Comparison of ENCODE assay signal across 14 mouse cellular contexts in genomic region chr14:59801961-59802599, GRCm38 (mm10).
A peak's percentile ranks its signal among the peaks of the same experiment; 100 is the strongest.
DNase-seq lines count a peak whose midpoint lies in the region; ATAC-seq and TF ChIP-seq lines count a peak whose summit lies in the region.
"Had no signal": no experiment of that assay in that cellular context is flagged by ENCODE, and none has a peak within 500 bp of the region (broad histone marks: within the 10 kb centered on the region; RNA-seq: fewer than 3 reads in every experiment).

No protein-coding gene starts in this region.

- H3K4me3 ChIP-seq in lung, postnatal 0 days (ENCODE audit: low read depth, low read length) = no peak overlapping the region
- H3K4me3 ChIP-seq in limb, embryonic 12.5 days (replicated peaks) = no peak overlapping the region
- H3K4me3 ChIP-seq in midbrain, embryonic 16.5 days (ENCODE audit: low read depth, low read length) = no peak overlapping the region
- H3K4me3 ChIP-seq in thymus, adult 2 months (ENCODE audit: control insufficient read depth, insufficient read depth, low read length) = no peak overlapping the region
- H3K4me3 ChIP-seq in midbrain, postnatal 0 days (ENCODE audit: low read depth, low read length) = no peak overlapping the region
- H3K4me3 ChIP-seq: embryonic facial prominence, embryonic 13.5 days; forebrain, embryonic 15.5 days; midbrain, embryonic 13.5 days had no signal

- H3K27me3 ChIP-seq in lung, postnatal 0 days (replicated peaks; ENCODE audit: insufficient read depth, low read length) = no peaks in the 10 kb centered on the region
- no peaks in the 10 kb centered on the region for H3K27me3 ChIP-seq in limb, embryonic 12.5 days
- H3K27me3 ChIP-seq in midbrain, embryonic 16.5 days (ENCODE audit: control insufficient read depth, insufficient read depth, low read depth, low read length) = no peaks in the 10 kb centered on the region
- H3K27me3 ChIP-seq in thymus, adult 2 months (ENCODE audit: control insufficient read depth, insufficient read depth, low read length) = no peaks in the 10 kb centered on the region
- no peaks in the 10 kb centered on the region for H3K27me3 ChIP-seq in midbrain, postnatal 0 days (ENCODE audit: insufficient read depth, low read length)
- H3K27me3 ChIP-seq: embryonic facial prominence, embryonic 13.5 days; forebrain, embryonic 15.5 days; midbrain, embryonic 13.5 days had no signal

- H3K4me1 ChIP-seq in lung, postnatal 0 days (ENCODE audit: insufficient read depth, low read depth, low read length) = no peaks in the 10 kb centered on the region
- peaks cover 27% of the 10 kb centered on the region for H3K4me1 ChIP-seq in limb, embryonic 12.5 days (replicated peaks)
- H3K4me1 ChIP-seq in midbrain, embryonic 16.5 days (ENCODE audit: control insufficient read depth, insufficient read depth, low read length) = no peaks in the 10 kb centered on the region
- no peaks in the 10 kb centered on the region for H3K4me1 ChIP-seq in thymus, adult 2 months (replicated peaks; ENCODE audit: control insufficient read depth, insufficient read depth, low read length)
- H3K4me1 ChIP-seq in midbrain, postnatal 0 days (ENCODE audit: insufficient read depth, low read length) = no peaks in the 10 kb centered on the region
- H3K4me1 ChIP-seq: midbrain, embryonic 13.5 days had no signal

- H3K36me3 ChIP-seq in lung, postnatal 0 days (ENCODE audit: insufficient read depth, low read length) = no peaks in the 10 kb centered on the region
- no peaks in the 10 kb centered on the region for H3K36me3 ChIP-seq in limb, embryonic 12.5 days
- H3K36me3 ChIP-seq in midbrain, embryonic 16.5 days (ENCODE audit: control insufficient read depth, insufficient read depth, low read length) = no peaks in the 10 kb centered on the region
- no peaks in the 10 kb centered on the region for H3K36me3 ChIP-seq in thymus, adult 2 months (ENCODE audit: control insufficient read depth, insufficient read depth, low read length)
- no peaks in the 10 kb centered on the region for H3K36me3 ChIP-seq in midbrain, postnatal 0 days (ENCODE audit: insufficient read depth, low read length)
- H3K36me3 ChIP-seq: embryonic facial prominence, embryonic 13.5 days; forebrain, embryonic 15.5 days; midbrain, embryonic 13.5 days had no signal

- ATAC-seq in lung, postnatal 0 days = peak; percentile 62; the same call in 1 of the 2 replicates
- ATAC-seq in limb, embryonic 12.5 days (ENCODE audit: insufficient number of reproducible peaks, insufficient read depth, low FRiP score, low TSS enrichment, low read depth) = no peak
- no peak for ATAC-seq in midbrain, embryonic 16.5 days
- no peak for ATAC-seq in midbrain, postnatal 0 days (ENCODE audit: low FRiP score)
- ATAC-seq: forebrain, embryonic 15.5 days; midbrain, embryonic 13.5 days had no signal

- peak; percentile 10; the same call in 1 of the 2 replicates for TF ChIP-seq EP300 in lung, postnatal 0 days (IDR thresholded peaks at IDR 0.05)

- TF ChIP-seq CTCF in lung, postnatal 0 days (IDR thresholded peaks at IDR 0.05) = no peak
- no peak for TF ChIP-seq CTCF in thymus, adult 2 months (IDR thresholded peaks at IDR 0.05; ENCODE audit: borderline replicate concordance, control insufficient read depth, extremely low read depth, insufficient read depth, low read length, poor library complexity)
- no peak for TF ChIP-seq CTCF in midbrain, postnatal 0 days (IDR thresholded peaks at IDR 0.05)

- no peak for TF ChIP-seq POLR2A in thymus, adult 2 months (IDR thresholded peaks at IDR 0.05; ENCODE audit: control insufficient read depth, extremely low read depth, insufficient read depth, low read length, poor library complexity)

- 19% methylated on average over 8 of the region's 8 CpGs for WGBS in lung, postnatal 0 days
- WGBS in limb, embryonic 12.5 days = 43% methylated on average over 8 of the region's 8 CpGs
- whole genome bisulfite sequencing in midbrain, embryonic 16.5 days = 64% methylated on average over 8 of the region's 8 CpGs
- 97% methylated on average over 8 of the region's 8 CpGs for WGBS in thymus, adult 2 months
- 67% methylated on average over 8 of the region's 8 CpGs for WGBS in midbrain, postnatal 0 days

- no peak overlapping the region for H3K9ac ChIP-seq in lung, postnatal 0 days (replicated peaks; ENCODE audit: low read depth)
- no peak overlapping the region for H3K9ac ChIP-seq in limb, embryonic 12.5 days (replicated peaks)
- no peak overlapping the region for H3K9ac ChIP-seq in midbrain, embryonic 16.5 days (ENCODE audit: low read depth, low read length)
- no peak overlapping the region for H3K9ac ChIP-seq in midbrain, postnatal 0 days (replicated peaks; ENCODE audit: low read length, poor library complexity, severe bottlenecking)
- H3K9ac ChIP-seq: embryonic facial prominence, embryonic 13.5 days; forebrain, embryonic 15.5 days; liver, embryonic 14.5 days; midbrain, embryonic 13.5 days had no signal

- H3K4me2 ChIP-seq in lung, postnatal 0 days (replicated peaks; ENCODE audit: low read depth, low read length) = no peak overlapping the region
- no peak overlapping the region for H3K4me2 ChIP-seq in limb, embryonic 12.5 days
- H3K4me2 ChIP-seq in midbrain, embryonic 16.5 days (ENCODE audit: low read length) = no peak overlapping the region
- no peak overlapping the region for H3K4me2 ChIP-seq in midbrain, postnatal 0 days (ENCODE audit: low read depth, low read length, poor library complexity, severe bottlenecking)
- H3K4me2 ChIP-seq: embryonic facial prominence, embryonic 13.5 days; forebrain, embryonic 15.5 days; midbrain, embryonic 13.5 days had no signal

- no peak overlapping the region for H3K27ac ChIP-seq in lung, postnatal 0 days (ENCODE audit: low read length)
- 0 out of 2 replicates have a peak overlapping the region, but pooled peaks have one; percentile 8 for H3K27ac ChIP-seq in limb, embryonic 12.5 days
- no peak overlapping the region for H3K27ac ChIP-seq in midbrain, embryonic 16.5 days (ENCODE audit: low read length)
- no peak overlapping the region for H3K27ac ChIP-seq in thymus, adult 2 months (ENCODE audit: control insufficient read depth, insufficient read depth, low read length)
- H3K27ac ChIP-seq in midbrain, postnatal 0 days (ENCODE audit: low read depth, low read length) = no peak overlapping the region
- H3K27ac ChIP-seq: embryonic facial prominence, embryonic 13.5 days; forebrain, embryonic 15.5 days; liver, embryonic 14.5 days; midbrain, embryonic 13.5 days had no signal

- H3K9me3 ChIP-seq in lung, postnatal 0 days (ENCODE audit: low read length) = no peaks in the 10 kb centered on the region
- 0 out of 2 replicates have a peak, but pooled peaks cover 5% of the 10 kb centered on the region for H3K9me3 ChIP-seq in limb, embryonic 12.5 days
- H3K9me3 ChIP-seq in midbrain, embryonic 16.5 days (replicated peaks; ENCODE audit: control insufficient read depth, low read length, poor library complexity, severe bottlenecking) = no peaks in the 10 kb centered on the region
- no peaks in the 10 kb centered on the region for H3K9me3 ChIP-seq in midbrain, postnatal 0 days (ENCODE audit: low read length)
- H3K9me3 ChIP-seq: embryonic facial prominence, embryonic 13.5 days; forebrain, embryonic 15.5 days; midbrain, embryonic 13.5 days had no signal

- peak; percentile 33 for DNase-seq in embryo, embryonic 10 days (ENCODE audit: low spot score)
- no peak for DNase-seq in embryo, embryonic 9.5 days (ENCODE audit: extremely low spot score)
- peak; percentile 35 for DNase-seq in lung, postnatal 0 days (ENCODE audit: low spot score)
- no peak for DNase-seq in lung, adult 18-20 months
- DNase-seq in thymus, adult 2 months = no peak
- no peak for DNase-seq in midbrain, postnatal 0 days (ENCODE audit: low spot score)
- DNase-seq: cerebellum, adult 11-12 months; gastrocnemius, postnatal 36 days had no signal

Comparison
In these comparisons a context has a peak if more than half of its experiments do, and no peak if none do; other contexts are left out.
1. DNase-seq: peak in embryo, embryonic 10 days (single experiment) and lung, postnatal 0 days (single experiment); none in embryo, embryonic 9.5 days (single experiment), lung, adult 18-20 months (0 of 2), thymus, adult 2 months (single experiment) and midbrain, postnatal 0 days (single experiment).